In the genomic region with DNA sequence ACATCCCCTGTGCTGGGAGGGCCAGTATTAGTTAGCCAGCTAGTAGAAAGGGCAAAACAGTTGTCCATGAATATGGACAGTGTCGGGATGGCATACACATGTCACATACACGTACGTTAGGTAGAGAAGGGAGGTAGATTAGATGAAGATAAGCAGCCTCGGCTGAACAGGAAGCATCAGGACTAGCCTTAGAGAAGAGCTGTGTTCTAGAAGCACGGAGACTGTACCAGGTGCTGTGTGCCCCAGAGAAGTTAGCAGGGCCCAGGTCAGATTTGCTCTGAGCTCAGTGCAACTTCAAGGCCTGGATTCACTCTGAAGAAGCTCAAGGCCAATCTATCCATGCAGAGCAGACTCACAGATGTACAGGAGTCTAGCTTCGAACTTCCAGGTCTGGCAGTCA, we compare ENCODE assay signal across 21 mouse cellular contexts. TPM values are rescaled to one million over a fixed set of nuclear protein-coding genes. Genes with fewer than 3 reads are reported as not detected.
A peak's percentile ranks its signal among the peaks of the same experiment; 100 is the strongest.
DNase-seq lines count a peak whose midpoint lies in the region; ATAC-seq and TF ChIP-seq lines count a peak whose summit lies in the region.
"Had no signal": no experiment of that assay in that cellular context is flagged by ENCODE, and none has a peak within 500 bp of the region (broad histone marks: within the 10 kb centered on the region; RNA-seq: fewer than 3 reads in every experiment).

No protein-coding gene starts in this region.

- no peak overlapping the region for H3K4me2 ChIP-seq in heart, postnatal 0 days (ENCODE audit: low read depth, low read length)
- H3K4me2 ChIP-seq: forebrain, embryonic 13.5 days; hindbrain, embryonic 12.5 days had no signal

- TF ChIP-seq CTCF in heart, postnatal 0 days (IDR thresholded peaks at IDR 0.05; ENCODE audit: low read depth) = no peak
- TF ChIP-seq CTCF in heart, adult 2 months (IDR thresholded peaks at IDR 0.05) = no peak

- no peak; the same call in 1 of the 2 replicates for ATAC-seq in heart, postnatal 0 days (ENCODE audit: insufficient read depth, low read depth)
- ATAC-seq in inflammation-experienced regulatory T-cells, adult 6 months = peak; percentile 44
- ATAC-seq: forebrain, embryonic 13.5 days; forebrain, postnatal 0 days; hindbrain, embryonic 16.5 days had no signal

- H3K9ac ChIP-seq in heart, postnatal 0 days (replicated peaks; ENCODE audit: low read depth, low read length) = no peak overlapping the region
- H3K9ac ChIP-seq in heart, adult 2 months (ENCODE audit: low read depth, low read length) = no peak overlapping the region
- H3K9ac ChIP-seq: forebrain, embryonic 13.5 days; forebrain, postnatal 0 days; hindbrain, embryonic 12.5 days had no signal

- DNase-seq in heart, postnatal 0 days (ENCODE audit: low spot score) = no peak
- no peak for DNase-seq in heart, adult 2 months
- DNase-seq in CD4-positive, CD25-positive, alpha-beta regulatory T cell, adult 2 months (ENCODE audit: low read depth, low spot score) = peak; percentile 41
- DNase-seq in thymus, postnatal 4 days = peak; percentile 39
- no peak for DNase-seq in lung, adult 18-20 months
- no peak for DNase-seq in ovary, postnatal 14 days (ENCODE audit: low spot score)
- DNase-seq: adrenal gland, adult 8-10 months; adrenal gland, postnatal 36 days; cerebellum, adult 2 months; cerebellum, postnatal 10 days; forebrain, postnatal 0 days; gastrocnemius, postnatal 25 days; heart, postnatal 36 days had no signal

- intact Hi-C loops in heart, adult 2 months (cut with DNase I) = no loop called here

- H3K9me3 ChIP-seq in heart, postnatal 0 days (replicated peaks; ENCODE audit: control insufficient read depth, low read length) = no peaks in the 10 kb centered on the region
- H3K9me3 ChIP-seq: embryonic facial prominence, embryonic 10.5 days; forebrain, embryonic 13.5 days; heart, embryonic 10.5 days; hindbrain, embryonic 12.5 days had no signal

- H3K27me3 ChIP-seq in heart, postnatal 0 days (ENCODE audit: control insufficient read depth, insufficient read depth, low read length) = no peaks in the 10 kb centered on the region
- no peaks in the 10 kb centered on the region for H3K27me3 ChIP-seq in heart, adult 2 months (ENCODE audit: control insufficient read depth, insufficient read depth, low read length)
- H3K27me3 ChIP-seq: forebrain, embryonic 13.5 days; hindbrain, embryonic 12.5 days had no signal

- WGBS in heart, postnatal 0 days = 73% methylated on average over 6 of the region's 6 CpGs
- 78% methylated on average over 6 of the region's 6 CpGs for WGBS in heart, adult 2 months

- no peak overlapping the region for H3K4me3 ChIP-seq in heart, postnatal 0 days (ENCODE audit: low read depth, low read length)
- H3K4me3 ChIP-seq in heart, adult 2 months = no peak overlapping the region
- H3K4me3 ChIP-seq: embryonic facial prominence, embryonic 10.5 days; forebrain, embryonic 13.5 days; heart, embryonic 10.5 days; hindbrain, embryonic 12.5 days had no signal

- H3K27ac ChIP-seq in heart, postnatal 0 days (ENCODE audit: low read depth) = peak overlapping the region; percentile 38; the same call in 1 of the 2 replicates
- H3K27ac ChIP-seq in heart, adult 2 months = no peak overlapping the region
- H3K27ac ChIP-seq: embryonic facial prominence, embryonic 10.5 days; forebrain, embryonic 13.5 days; heart, embryonic 10.5 days; hindbrain, embryonic 12.5 days had no signal

- H3K79me2 ChIP-seq in heart, adult 2 months (replicated peaks; ENCODE audit: control insufficient read depth, insufficient read depth, low read length) = no peaks in the 10 kb centered on the region

- peaks cover 7% of the 10 kb centered on the region for H3K4me1 ChIP-seq in heart, postnatal 0 days (ENCODE audit: control insufficient read depth, insufficient read depth)
- peaks cover 6% of the 10 kb centered on the region for H3K4me1 ChIP-seq in heart, adult 2 months (ENCODE audit: control insufficient read depth, insufficient read depth, low read length)
- H3K4me1 ChIP-seq: embryonic facial prominence, embryonic 10.5 days; forebrain, embryonic 13.5 days; heart, embryonic 10.5 days; hindbrain, embryonic 12.5 days had no signal

- no peaks in the 10 kb centered on the region for H3K36me3 ChIP-seq in heart, postnatal 0 days (replicated peaks; ENCODE audit: control insufficient read depth, insufficient read depth, low read length)
- H3K36me3 ChIP-seq in heart, adult 2 months (ENCODE audit: control insufficient read depth, insufficient read depth, low read length) = no peaks in the 10 kb centered on the region
- H3K36me3 ChIP-seq: embryonic facial prominence, embryonic 10.5 days; heart, embryonic 10.5 days; hindbrain, embryonic 12.5 days had no signal

- no peak for TF ChIP-seq POLR2A in heart, adult 2 months (IDR thresholded peaks at IDR 0.05; ENCODE audit: insufficient read depth, low read depth, low read length)

- TF ChIP-seq EP300 in heart, postnatal 0 days (IDR thresholded peaks at IDR 0.05; ENCODE audit: low read depth) = no peak
- TF ChIP-seq EP300 in heart, adult 2 months (IDR thresholded peaks at IDR 0.05; ENCODE audit: insufficient read depth, low read depth, low read length) = no peak

RNA-seq across cellular contexts. Expression of gene Galm, which starts 30.2 kb away (rescaled TPM):
- 15.4 and 19.7 TPM in 2 replicates for total RNA-seq in heart, postnatal 0 days (2014; rRNA removed; ENCODE audit: low replicate concordance)
- 9.6 and 10.7 TPM in 2 replicates for polyA plus RNA-seq in heart, postnatal 0 days (2015; fragmentation: Nextera tagmentation; extraction: Ambion mirVana)
- total RNA-seq in heart, adult 2 months (2021) = 10 to 100 TPM; 17.9 to 19.8 TPM
- polyA plus RNA-seq in heart, adult 2 months (2012; rRNA removed) = 19.6 and 44.5 TPM in 2 replicates
- polyA plus RNA-seq in inflammation-experienced regulatory T-cells, adult 6 months (2017; shearing (Covaris generic)) = 10 to 100 TPM; 36.2 to 50.6 (median 42.1) TPM

RNA-seq across cellular contexts. Expression of gene Srsf7, which starts 49.6 kb away (rescaled TPM):
- total RNA-seq in heart, postnatal 0 days (2014; rRNA removed; ENCODE audit: low replicate concordance) = 84.3 and 86.2 TPM in 2 replicates
- 151 and 154 TPM in 2 replicates for polyA plus RNA-seq in heart, postnatal 0 days (2015; fragmentation: Nextera tagmentation; extraction: Ambion mirVana)
- total RNA-seq in heart, adult 2 months (2021) = 10 to 100 TPM; 38.5 to 44.5 TPM
- polyA plus RNA-seq in heart, adult 2 months (2012; rRNA removed) = 27.4 and 49.5 TPM in 2 replicates
- 100 to 1,000 TPM; 539 to 598 (median 556) TPM for polyA plus RNA-seq in inflammation-experienced regulatory T-cells, adult 6 months (2017; shearing (Covaris generic))

RNA-seq across cellular contexts. Expression of gene Ttc39d, which starts 49.8 kb away (rescaled TPM):
- total RNA-seq in heart, postnatal 0 days (2014; rRNA removed; ENCODE audit: low replicate concordance) = 1.0 TPM in 1 of 2 replicates, not detected in the other
- 0.05 and 0.08 TPM in 2 replicates for polyA plus RNA-seq in heart, postnatal 0 days (2015; fragmentation: Nextera tagmentation; extraction: Ambion mirVana)
- total RNA-seq in heart, adult 2 months (2021) = under 1 TPM in 1 of 2 experiments, not detected in 1; 0.10 TPM
- 0.18 TPM in 2 replicates for polyA plus RNA-seq in heart, adult 2 months (2012; rRNA removed)
- not detected for polyA plus RNA-seq in inflammation-experienced regulatory T-cells, adult 6 months (2017; shearing (Covaris generic))
- total RNA-seq: adrenal gland, postnatal 36 days; gastrocnemius, adult 18-20 months; gastrocnemius, postnatal 25 days; granulocyte monocyte progenitor cell, adult 5-6 weeks; heart, postnatal 36 days had no signal
- polyA plus RNA-seq: heart, embryonic 10.5 days had no signal

Comparison
In these comparisons a context has a peak if more than half of its experiments do, and no peak if none do; other contexts are left out.
1. DNase-seq: peak in CD4-positive, CD25-positive, alpha-beta regulatory T cell, adult 2 months (single experiment) and thymus, postnatal 4 days (single experiment); none in heart, postnatal 0 days (single experiment), heart, adult 2 months (0 of 2), lung, adult 18-20 months (0 of 2) and ovary, postnatal 14 days (single experiment).